Mouse (Mus musculus) v-Abl transformed pro-B cells (cell line): ENCODE results near the gene Mapk9.

Source experiments
- in situ Hi-C, 2 experiments: fragments of 400-800 bp; cut with MboI; formaldehyde crosslinking; loops; one replicate each; pipeline ENCODE4 v1.15.1; 2025; ENCODE audit not compliant: unreplicated experiment in 2 of 2

The Mapk9 gene

DNA sequence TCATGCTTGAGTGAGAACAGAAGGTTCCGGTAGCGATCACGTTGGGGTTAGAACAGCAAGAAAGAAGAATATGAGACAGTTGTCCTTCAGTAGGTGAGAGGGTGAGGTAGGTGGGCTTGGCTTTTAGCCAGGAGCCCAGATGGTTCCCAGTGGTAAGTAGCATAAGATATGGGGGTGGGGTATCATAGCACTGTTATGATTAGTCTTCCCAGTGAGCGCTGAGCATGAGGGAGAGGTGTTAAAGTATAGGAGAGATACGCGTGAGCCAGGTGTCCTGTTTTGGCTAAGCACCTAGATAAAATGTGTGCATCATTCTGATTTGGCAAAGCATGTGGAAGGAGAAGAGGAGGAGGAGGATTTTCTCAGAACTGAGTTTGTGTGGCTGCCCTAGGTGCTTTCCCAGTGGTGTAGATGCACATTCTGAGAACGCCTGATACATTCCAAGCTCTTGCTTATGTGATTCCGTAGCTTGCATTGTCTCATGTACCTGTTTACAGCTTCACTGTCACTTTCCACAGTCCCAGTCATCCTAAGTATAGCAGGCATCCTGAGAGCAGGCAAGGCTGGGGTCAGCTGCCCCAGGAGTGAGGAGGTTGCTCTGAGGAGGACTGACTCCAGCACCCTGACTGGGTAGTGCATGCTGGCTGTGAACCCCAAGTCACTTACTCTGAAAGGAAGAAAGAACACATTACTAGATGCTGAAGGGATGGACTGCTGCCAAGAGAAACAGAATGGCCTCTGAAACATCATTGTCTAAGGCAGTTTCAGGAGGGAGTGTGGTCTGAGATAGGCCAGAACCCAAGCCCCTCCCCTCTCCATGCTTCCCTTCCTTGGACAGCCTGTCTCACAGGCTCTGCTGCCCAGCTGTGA is 30.6 kb downstream of the Mapk9 start:
- in situ Hi-C loops, result loop anchor here in 1 of 2 experiments (25.0 kb wide), 1 partner anchor 590 kb away; the partner anchor contains the start of genes Olfr1392 and Olfr1393

DNA sequence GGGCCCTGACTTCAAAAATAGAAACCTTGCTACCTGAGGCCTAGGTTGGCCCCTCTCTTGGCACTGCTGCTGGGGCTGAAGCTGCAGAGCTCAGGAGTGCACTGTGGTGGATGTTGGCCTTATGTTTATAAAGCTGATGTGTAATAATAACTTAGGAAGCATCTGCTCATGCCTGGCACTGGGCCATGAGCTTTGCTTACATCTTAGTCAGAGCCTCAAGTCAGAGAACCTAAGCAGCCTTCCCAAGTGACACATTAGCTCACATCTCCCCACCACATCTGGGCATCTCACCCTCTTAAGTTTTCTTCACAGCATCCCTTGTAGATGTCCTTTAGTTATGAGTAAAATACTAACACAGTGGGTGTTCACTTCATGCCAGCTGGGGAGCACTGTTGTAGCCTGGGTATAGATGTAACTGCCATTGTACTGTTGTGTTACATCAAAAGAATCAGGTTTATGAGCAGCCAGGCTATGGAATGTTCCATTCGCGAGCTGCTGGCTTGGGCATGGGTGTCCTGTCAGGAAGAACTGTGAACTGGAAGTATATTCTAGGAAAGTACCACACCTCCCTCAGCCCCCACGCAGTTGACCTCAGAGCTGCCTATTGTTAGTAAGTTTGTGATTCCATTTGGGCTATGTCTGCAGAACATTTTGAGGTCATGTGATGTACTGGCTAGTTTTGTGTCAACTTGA is 33.5 kb downstream of the Mapk9 start:
- in situ Hi-C loops, result loop anchor here in 1 of 2 experiments (25.0 kb wide), 1 partner anchor 593 kb away; the partner anchor contains the start of genes Olfr1392 and Olfr1393

DNA sequence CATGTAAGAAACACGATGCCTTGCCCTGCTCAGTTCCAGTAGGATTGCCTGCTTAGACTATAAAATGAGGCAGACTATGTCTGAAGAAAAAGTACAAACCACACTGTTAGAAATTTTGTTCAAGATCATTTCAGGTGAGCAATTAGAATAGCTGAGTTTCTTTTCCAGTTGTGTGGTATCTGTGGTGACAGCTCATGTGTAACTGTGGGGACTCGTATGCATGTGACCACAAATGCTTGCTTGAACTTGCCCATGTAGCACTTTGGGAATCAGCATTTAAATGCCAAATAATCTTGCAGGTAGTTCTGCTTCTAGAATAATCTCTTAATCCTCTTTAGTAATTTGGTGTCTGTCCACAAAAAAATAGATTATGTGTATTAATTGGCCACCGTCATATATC is 36.8 kb downstream of the Mapk9 start:
- in situ Hi-C loops, result loop anchor here in 1 of 2 experiments (25.0 kb wide), 1 partner anchor 596 kb away; the partner anchor contains the start of genes Olfr1392 and Olfr1393

DNA sequence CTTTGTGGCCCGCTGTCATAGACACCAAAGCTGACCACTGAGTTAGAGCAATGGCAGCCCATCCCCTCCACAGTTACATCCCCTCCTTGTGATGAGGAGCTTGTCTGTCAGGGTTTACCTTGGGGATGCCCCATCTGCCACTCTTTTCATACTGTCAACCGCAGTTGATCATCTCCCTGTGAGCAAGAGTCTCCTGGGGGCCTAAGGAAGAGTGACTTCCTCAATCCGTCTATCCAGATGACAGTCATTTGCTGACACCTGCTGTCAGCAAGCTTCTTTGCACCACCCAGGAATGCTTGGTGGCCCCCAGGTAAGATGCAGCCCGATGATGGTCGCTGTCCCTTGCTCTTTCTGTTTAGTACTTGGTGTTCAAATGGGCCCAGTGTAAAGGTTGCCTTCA is 41.9 kb downstream of the Mapk9 start:
- in situ Hi-C loops, result loop anchor here in 1 of 2 experiments (25.0 kb wide), 1 partner anchor 601 kb away; the partner anchor contains the start of genes Olfr1392 and Olfr1393

DNA sequence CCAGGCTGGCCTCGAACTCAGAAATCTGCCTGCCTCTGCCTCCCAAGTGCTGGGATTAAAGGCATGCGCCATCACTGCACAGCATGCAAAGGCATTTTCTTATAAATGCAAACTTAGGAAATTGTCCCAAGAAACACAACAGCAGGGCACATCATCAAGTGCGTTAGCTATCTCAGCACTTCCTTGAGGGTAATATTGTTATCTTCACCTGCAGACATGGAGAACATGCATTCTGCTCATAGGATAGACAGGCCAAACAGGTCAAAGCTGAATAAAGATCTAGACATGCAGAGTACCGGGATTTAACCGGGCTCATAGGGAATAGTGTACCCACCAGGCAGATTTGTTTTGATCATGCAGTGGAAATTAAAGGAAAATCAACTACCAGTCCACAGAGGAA is 45.4 kb downstream of the Mapk9 start:
- in situ Hi-C loops, result loop anchor here in 1 of 2 experiments (25.0 kb wide), 1 partner anchor 605 kb away; the partner anchor contains the start of genes Olfr1392 and Olfr1393

DNA sequence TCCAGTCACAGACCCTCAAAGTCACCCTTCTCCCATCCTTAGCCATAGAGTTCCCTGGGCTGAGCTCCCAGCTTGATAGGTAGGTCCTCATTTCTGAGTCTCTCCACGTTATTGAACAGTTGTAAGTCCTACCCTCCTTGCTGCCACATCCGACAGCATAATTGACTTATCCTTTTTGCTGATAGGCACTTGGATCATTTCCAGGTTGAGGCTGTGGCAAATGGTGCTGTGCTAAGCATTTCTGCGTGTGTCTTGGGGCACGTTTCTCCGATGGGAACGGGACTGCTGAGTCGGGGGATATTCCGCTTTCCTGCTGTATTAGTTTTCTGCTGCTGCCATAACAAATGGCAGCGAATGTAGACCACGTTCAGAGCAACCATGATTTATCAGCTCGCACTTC is 47.3 kb downstream of the Mapk9 start:
- in situ Hi-C loops, result loop anchor here in 1 of 2 experiments (25.0 kb wide), 1 partner anchor 607 kb away; the partner anchor contains the start of genes Olfr1392 and Olfr1393

DNA sequence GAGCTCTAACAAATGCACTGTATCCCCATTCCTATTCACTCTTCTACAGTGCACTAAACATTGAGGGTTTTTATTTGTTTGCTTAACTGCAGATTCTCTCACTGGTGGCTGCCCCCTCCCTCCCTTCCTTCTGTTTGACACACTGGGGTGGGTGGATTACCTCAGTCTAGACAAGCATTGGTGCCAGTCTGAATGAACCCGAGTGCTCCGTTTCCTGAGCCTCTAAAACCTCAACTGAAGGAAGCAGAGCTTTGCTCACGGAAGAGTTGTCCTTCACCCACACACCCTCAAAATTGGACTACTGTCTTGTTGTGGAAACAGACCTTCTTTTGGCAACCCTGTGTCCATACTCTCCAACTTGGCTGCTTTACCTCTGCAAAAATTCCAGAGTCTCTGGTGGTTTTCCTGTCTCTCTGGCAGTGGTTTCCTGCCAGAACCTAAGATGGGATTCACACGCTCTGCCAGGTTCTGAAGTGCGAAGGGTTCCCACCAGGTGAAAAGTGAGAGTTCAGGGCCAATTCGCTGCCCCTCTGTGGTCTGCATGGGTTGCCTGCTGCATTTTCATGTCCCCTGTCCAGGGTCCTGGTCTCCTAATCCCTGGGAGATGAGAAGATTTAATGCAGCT is 49.5 kb downstream of the Mapk9 start:
- in situ Hi-C loops, result loop anchor here in 1 of 2 experiments (25.0 kb wide), 1 partner anchor 609 kb away; the partner anchor contains the start of genes Olfr1392 and Olfr1393

DNA sequence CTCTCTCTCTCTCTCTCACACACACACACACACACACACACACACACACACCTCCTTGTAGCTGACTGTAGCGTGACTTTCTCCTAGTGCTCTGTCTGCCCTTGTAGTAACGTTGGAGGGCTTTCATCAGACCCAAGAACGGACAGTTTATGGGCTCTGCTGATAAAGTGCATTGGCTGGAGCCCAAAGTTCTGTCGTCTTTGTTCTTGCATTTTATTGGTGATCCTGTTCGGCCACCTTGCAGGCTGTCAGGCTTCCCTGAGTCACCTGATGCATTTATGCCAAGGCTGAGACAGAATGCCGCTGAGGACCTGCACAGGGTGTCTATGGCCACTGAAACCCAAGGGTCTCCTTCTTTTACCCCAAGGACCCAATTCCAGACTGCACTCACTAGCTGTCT is 53.5 kb downstream of the Mapk9 start:
- in situ Hi-C loops, result loop anchor here (5.0 kb wide), 1 partner anchor 57 kb away; no protein-coding TSS in a partner anchor

DNA sequence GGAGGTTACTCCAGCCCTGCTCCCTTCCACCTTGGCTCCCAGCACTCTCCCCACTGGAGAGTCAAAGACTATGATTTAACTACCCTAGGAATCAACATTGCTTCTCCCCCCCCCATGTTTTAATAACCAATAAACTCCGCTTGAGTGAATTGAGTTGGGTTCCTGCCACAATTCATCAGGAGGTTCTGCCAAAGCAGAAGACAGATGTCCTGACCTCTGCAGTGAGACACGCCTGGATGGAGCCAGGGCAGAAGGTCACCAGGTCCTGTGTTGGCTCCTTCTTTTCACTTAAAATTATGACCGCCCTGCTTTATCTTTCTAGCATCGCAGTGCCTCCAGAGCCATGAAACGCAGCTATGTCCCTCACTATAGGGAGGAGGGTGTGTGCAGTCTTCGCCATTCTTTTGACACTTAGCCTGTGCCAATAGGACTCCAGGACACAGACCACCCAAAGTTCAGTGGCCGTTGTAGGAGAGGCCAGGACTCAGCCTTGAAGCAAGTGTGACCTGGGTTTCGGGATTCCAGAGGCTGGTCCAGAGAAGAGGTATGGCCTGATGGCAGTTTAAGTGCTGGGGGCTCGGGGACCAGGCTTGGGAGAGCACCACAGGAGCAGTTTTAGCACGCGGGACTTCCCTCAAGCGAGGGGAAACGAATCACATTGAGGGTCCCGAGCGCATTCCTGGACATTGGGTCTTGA is 54.6 kb downstream of the Mapk9 start:
- in situ Hi-C loops, result loop anchor here (5.0 kb wide), 1 partner anchor 56 kb away; no protein-coding TSS in a partner anchor

DNA sequence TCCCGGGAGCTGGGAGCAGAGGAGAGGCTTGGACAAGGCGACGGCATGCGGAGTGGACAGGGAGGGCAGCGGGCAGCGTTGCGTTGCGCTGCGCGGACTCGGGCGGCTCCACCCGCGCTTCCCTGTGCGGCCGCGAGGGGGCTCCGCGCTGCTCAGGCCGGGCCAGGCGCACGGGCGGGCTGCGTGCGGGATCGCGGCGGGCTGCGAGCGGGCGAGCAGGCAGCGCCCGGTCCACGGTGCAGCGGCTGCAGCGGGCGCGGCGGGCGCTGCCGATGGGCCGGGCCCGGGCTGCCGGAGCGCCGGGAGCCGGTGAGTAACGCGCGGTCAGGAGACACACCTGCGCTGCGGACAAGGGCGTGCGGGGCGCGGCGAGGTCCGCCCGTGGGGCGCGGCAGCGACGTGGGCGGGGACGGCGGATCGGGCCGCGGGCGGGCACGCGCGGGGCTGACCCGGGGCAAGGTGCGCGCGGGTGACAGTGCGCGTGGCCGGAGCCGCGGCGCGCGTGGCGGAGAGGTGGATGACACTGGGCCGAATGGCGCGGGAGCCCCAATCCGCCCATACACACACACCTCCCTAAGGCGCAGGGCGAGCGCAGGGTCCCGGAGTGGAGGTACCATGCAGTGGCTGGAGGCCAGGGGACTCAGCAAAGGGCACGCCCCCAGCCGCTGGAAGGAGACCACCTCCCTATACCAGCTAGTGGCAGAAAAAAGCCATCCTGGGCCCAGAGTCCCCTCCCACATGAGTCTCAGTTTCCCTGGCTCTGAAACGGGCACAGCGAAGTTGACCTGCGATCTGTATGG is 55.3 kb downstream of the Mapk9 start, which contains the start of gene Rasgef1c:
TSS of gene Rasgef1c (plus strand) at position 177 of the 800 bp plus-strand sequence.
- in situ Hi-C loops, result loop anchor here (5.0 kb wide), 1 partner anchor 55 kb away; no protein-coding TSS in a partner anchor

DNA sequence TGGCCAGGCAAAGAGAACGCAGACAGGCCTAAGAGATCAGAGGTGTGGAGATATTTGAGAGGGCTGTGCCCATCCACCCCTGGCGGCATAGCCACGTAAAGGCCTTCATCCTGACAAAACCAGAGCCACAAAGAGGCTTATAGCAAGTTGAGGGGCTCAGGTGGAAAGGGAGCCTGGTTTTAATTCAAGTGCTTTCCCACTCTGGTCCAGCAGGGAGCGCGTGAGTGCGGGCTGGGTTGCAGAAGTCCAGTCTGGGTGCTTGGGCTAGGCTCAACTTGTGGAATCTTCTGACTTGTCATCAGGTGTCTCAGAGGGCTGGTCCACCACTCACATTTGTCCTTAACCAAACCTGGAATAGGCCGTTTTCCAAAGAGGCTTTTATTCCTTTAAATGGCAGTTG is 56.8 kb downstream of the Mapk9 start:
- in situ Hi-C loops, result loop anchor here (5.0 kb wide), 1 partner anchor 54 kb away; no protein-coding TSS in a partner anchor

DNA sequence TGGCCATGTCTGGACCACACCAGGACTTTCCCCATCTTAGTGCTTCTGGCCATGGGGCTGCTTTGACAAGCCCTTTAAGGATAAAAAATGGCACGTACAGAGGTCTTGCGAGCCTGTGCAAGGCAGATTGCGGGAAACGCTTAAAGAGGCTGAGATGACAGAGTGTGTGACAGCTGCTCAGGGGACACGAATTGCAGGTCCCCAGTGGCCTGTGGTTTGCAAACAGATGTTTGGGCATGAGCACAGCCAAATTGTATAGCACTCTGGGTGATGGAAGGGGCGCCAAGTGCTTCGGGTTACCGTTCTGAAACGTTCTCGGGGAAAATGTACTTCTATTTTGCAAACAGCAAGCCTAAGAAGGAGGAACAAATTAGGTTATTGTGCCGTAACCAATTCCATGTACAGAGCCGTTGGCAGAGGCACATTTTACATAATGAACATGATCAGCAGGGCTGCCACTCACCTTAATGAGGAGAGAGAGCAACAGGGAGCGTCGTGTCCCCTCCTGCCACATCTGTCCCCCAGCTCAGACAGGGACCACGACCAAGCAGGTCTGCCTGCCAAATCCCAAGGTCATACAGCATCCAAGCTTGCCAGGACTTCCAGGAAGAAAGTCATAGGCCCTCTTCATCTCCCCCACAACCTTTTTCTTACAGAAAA is 72.1 kb downstream of the Mapk9 start:
- in situ Hi-C loops, result no loop called here

DNA sequence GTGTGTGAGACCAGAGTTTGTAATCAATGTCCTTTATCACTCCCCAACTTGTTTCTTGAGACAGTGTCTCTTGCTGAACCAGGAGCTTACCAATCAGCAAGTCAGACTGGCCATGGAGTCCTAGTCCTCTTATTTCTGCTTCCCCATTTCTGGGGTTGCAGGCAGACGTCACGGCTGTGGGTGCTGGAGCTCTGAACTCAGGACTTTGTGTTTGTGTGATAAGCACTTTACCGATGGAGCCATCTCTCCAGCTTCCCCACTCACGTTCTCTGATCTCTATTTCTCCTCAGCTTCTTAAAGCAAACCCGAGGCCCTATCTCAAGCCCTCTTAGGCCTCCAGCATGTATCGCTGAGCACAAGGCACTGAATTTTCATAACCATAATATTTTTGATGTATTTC is 72.8 kb downstream of the Mapk9 start:
- in situ Hi-C loops, result no loop called here

DNA sequence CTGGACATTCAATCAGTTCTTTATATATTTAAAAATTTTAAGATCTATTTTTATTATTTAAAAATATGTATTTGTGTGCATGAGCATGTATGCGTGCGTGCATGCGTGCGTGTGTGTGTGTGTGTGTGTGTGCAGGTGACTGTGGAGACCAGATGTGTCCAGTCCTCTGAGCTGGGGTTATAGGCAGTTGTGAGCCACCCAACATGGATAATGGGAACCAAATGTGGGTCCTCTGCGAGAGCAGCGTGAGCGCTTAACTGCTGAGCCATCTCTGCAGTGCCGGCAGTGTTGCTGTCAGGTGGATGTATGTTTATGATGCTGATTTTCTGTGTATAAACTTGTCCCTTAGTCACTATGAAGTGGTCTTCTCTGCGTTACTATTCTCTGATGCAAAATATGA is 77.0 kb downstream of the Mapk9 start:
- in situ Hi-C loops, result no loop called here

DNA sequence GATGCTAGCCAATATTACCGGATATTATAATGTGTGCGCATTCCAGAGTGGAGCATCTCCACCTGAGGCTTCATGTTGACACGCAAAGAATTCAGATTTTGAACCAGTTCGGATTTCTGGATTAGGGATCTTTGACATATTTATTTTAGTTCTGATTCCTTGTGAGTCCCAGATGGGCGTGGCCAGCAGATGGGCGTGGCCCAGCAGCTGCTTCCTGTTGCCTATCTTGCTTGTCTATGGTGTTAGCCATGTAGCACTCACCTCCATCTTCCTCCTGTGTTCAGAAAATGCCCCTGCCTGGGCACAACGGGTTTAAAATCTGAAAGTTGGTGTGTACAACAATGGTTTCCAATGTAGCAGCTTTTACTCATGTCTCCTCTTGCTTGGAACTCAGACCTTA is 79.6 kb downstream of the Mapk9 start:
- in situ Hi-C loops, result no loop called here

DNA sequence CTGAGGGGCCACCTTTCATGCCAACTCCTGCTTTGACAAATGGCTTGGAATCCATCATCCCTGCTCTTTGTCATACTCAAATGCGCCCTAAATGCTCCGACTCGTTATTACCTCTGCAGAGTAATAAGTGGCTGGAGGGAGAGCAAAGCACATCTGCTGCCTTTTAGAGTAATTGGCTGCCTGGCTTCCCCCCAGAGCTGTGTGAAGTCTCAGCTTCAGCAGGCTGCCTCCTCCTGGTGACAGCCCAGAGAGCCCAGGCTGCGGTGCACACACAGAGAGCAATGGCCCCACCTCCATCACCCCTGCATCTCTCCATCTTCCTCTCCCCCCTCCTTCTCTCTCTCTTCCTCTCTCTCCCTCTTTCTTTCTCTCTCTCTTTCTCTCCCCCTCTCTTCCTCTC is 80.6 kb downstream of the Mapk9 start:
- in situ Hi-C loops, result no loop called here

DNA sequence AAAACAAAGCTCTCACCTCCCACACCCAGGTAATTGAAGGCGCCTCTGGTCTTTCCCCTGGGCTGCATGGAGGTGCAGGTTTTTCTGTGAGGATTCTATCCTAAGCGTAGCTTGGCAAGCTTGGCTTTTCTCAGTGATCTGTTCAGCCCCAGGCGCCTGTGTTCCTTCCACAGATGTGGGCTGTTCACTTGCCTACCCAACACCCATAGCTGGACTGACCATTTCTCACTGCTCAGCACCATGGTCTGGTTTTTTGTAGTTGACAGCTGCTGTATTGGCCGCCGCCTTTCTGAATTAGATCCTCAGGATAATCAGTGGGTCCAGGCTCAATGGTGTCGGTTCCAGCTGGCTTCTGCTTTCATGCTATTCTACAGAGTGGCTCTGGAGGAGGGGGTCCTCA is 81.1 kb downstream of the Mapk9 start:
- in situ Hi-C loops, result no loop called here

DNA sequence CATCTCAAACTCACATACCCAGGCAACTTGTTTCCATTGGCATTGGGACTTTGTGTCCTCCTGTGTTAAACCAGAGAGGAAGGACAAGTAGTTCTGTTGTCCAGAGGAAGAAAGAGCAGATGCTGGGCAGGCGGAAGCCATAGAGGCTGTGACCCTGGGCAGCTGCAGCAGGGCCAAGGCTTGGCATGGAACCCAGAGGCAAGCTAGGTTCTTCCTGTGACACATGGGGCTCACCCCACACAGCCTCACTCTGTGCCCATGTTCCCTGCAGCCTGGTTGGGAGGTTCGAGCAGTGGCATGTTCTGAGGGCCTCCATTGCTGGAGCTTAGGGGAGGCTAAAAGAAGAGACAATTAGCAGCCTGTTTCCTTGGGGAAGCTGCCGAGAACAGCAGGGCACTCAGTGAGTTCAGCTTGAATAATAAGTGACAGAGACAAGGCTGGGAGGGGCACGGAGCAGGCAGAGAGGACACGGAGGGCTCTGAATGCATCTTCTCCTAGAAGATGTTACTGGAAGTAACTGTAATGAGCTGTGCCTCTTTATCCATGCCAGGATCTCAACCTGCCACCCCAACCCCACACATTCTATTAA is 84.6 kb downstream of the Mapk9 start:
- in situ Hi-C loops, result no loop called here
